Comparison of ENCODE assay signal across 9 mouse cellular contexts in genomic region chr15:25791660-25792353, GRCm38 (mm10). TPM values are rescaled to one million over a fixed set of nuclear protein-coding genes. Genes with fewer than 3 reads are reported as not detected.
DNase-seq lines count a peak whose midpoint lies in the region; ATAC-seq and TF ChIP-seq lines count a peak whose summit lies in the region.
"Had no signal": no experiment of that assay in that cellular context is flagged by ENCODE, and none has a peak within 500 bp of the region (broad histone marks: within the 10 kb centered on the region; RNA-seq: fewer than 3 reads in every experiment).

No protein-coding gene starts in this region.

- TF ChIP-seq CTCF in E14TG2a.4 (conservative IDR thresholded peaks at IDR 0.05; ENCODE audit: low read length): peak; percentile 54

- H3K4me2 ChIP-seq in heart, embryonic 14.5 days (ENCODE audit: low read length): no peak overlapping the region
- H3K4me2 ChIP-seq in heart, embryonic 11.5 days: no peak overlapping the region
- no peak overlapping the region for H3K4me2 ChIP-seq in forebrain, embryonic 12.5 days

- H3K9me3 ChIP-seq in heart, embryonic 14.5 days (ENCODE audit: control insufficient read depth, low read length): no peaks in the 10 kb centered on the region
- no peaks in the 10 kb centered on the region for H3K9me3 ChIP-seq in heart, embryonic 11.5 days (replicated peaks; ENCODE audit: control insufficient read depth, low read length)
- no peaks in the 10 kb centered on the region for H3K9me3 ChIP-seq in E14TG2a.4 (ENCODE audit: low read length)
- H3K9me3 ChIP-seq in forebrain, embryonic 12.5 days: no peaks in the 10 kb centered on the region

- H3K27ac ChIP-seq in heart, embryonic 14.5 days (replicated peaks in 1 of 2; ENCODE audit: control insufficient read depth in 1 of 2, insufficient read depth in 1 of 2, low read depth in 2 of 2, low read length in 2 of 2): no peak overlapping the region
- H3K27ac ChIP-seq in heart, embryonic 11.5 days (ENCODE audit: low read depth, low read length): no peak overlapping the region
- H3K27ac ChIP-seq in forebrain, embryonic 12.5 days: 0 out of 2 replicates have a peak overlapping the region, but pooled peaks have one; percentile 36

- no peaks in the 10 kb centered on the region for H3K27me3 ChIP-seq in heart, embryonic 14.5 days (ENCODE audit: control insufficient read depth, insufficient read depth, low read length)
- H3K27me3 ChIP-seq in heart, embryonic 11.5 days (ENCODE audit: control insufficient read depth, insufficient read depth, low read length): no peaks in the 10 kb centered on the region
- H3K27me3 ChIP-seq in E14TG2a.4 (ENCODE audit: insufficient read depth, low read length): no peaks in the 10 kb centered on the region
- no peaks in the 10 kb centered on the region for H3K27me3 ChIP-seq in forebrain, embryonic 12.5 days

- WGBS in heart, embryonic 14.5 days: 72% methylated on average over 8 of the region's 8 CpGs
- WGBS in heart, embryonic 11.5 days (ENCODE audit: insufficient replicate concordance): 71% methylated on average over 8 of the region's 8 CpGs
- 74% methylated on average over 8 of the region's 8 CpGs for WGBS in forebrain, embryonic 12.5 days

- no peaks in the 10 kb centered on the region for H3K4me1 ChIP-seq in heart, embryonic 14.5 days (ENCODE audit: control insufficient read depth in 2 of 2, insufficient read depth in 2 of 2, low read length in 2 of 2)
- H3K4me1 ChIP-seq in heart, embryonic 11.5 days (ENCODE audit: control insufficient read depth, insufficient read depth, low read length): no peaks in the 10 kb centered on the region
- peaks cover 73% of the 10 kb centered on the region for H3K4me1 ChIP-seq in E14TG2a.4 (replicated peaks; ENCODE audit: low read depth, low read length)
- 0 out of 2 replicates have a peak, but pooled peaks cover 2% of the 10 kb centered on the region for H3K4me1 ChIP-seq in forebrain, embryonic 12.5 days

- H3K36me3 ChIP-seq in heart, embryonic 14.5 days (ENCODE audit: control insufficient read depth, insufficient read depth, low read length): peaks cover 45% of the 10 kb centered on the region
- H3K36me3 ChIP-seq in heart, embryonic 11.5 days (ENCODE audit: control insufficient read depth, insufficient read depth, low read length): peaks cover 13% of the 10 kb centered on the region
- H3K36me3 ChIP-seq in E14TG2a.4 (ENCODE audit: insufficient read depth, low read length): peaks cover 96% of the 10 kb centered on the region
- peaks cover 89% of the 10 kb centered on the region for H3K36me3 ChIP-seq in forebrain, embryonic 12.5 days (replicated peaks)

- peak; percentile 35 for DNase-seq in lung, postnatal 14 days
- DNase-seq in right cerebral cortex, postnatal 36 days (ENCODE audit: low spot score in 2 of 2): no peak
- DNase-seq in left cerebral cortex, adult 8-10 months (ENCODE audit: low spot score in 2 of 2): no peak
- DNase-seq in cerebellum, adult 18-20 months: no peak

- H3K4me3 ChIP-seq in heart, embryonic 14.5 days (ENCODE audit: control insufficient read depth in 1 of 2, insufficient read depth in 1 of 2, low read depth in 1 of 2, low read length in 2 of 2): no peak overlapping the region
- no peak overlapping the region for H3K4me3 ChIP-seq in heart, embryonic 11.5 days (ENCODE audit: low read depth, low read length)
- H3K4me3 ChIP-seq in E14TG2a.4 (replicated peaks; ENCODE audit: low read length): no peak overlapping the region
- H3K4me3 ChIP-seq in forebrain, embryonic 12.5 days (replicated peaks): no peak overlapping the region
- H3K4me3 ChIP-seq: erythroblast, embryonic 14.5 days had no signal

- peak; percentile 68 for ATAC-seq in heart, embryonic 14.5 days (ENCODE audit: insufficient number of reproducible peaks, insufficient read depth, low FRiP score, low read depth)
- ATAC-seq in heart, embryonic 11.5 days (replicated peaks; ENCODE audit: insufficient number of reproducible peaks, low FRiP score, low TSS enrichment): no peak
- ATAC-seq in forebrain, embryonic 12.5 days (ENCODE audit: low FRiP score): peak; percentile 47; the same call in 1 of the 2 replicates

- H3K9ac ChIP-seq in heart, embryonic 14.5 days (ENCODE audit: low read length): no peak overlapping the region
- no peak overlapping the region for H3K9ac ChIP-seq in heart, embryonic 11.5 days (ENCODE audit: low read depth, low read length)
- H3K9ac ChIP-seq in forebrain, embryonic 12.5 days: no peak overlapping the region

RNA-seq across cellular contexts. Expression of gene Retreg1, which starts 51.2 kb away (rescaled TPM):
- polyA plus RNA-seq in heart, embryonic 14.5 days (2014; fragmentation: Nextera tagmentation; extraction: Ambion mirVana): 76.8 and 82.5 TPM in 2 replicates
- 47.2 and 48.4 TPM in 2 replicates for polyA plus RNA-seq in heart, embryonic 11.5 days (2014; fragmentation: Nextera tagmentation; extraction: Ambion mirVana)
- polyA plus RNA-seq in forebrain, embryonic 12.5 days (2016; fragmentation: Nextera tagmentation; extraction: Ambion mirVana): 2.8 and 3.7 TPM in 2 replicates
- 10 to 100 TPM; 37.9 to 40.2 (median 39.0) TPM for total RNA-seq in left cerebral cortex, adult 8-10 months (2022)
- polyA plus RNA-seq: erythroblast, embryonic 14.5 days had no signal

Comparison
In these comparisons a context has a peak if more than half of its experiments do, and no peak if none do; other contexts are left out.
1. RNA of gene Retreg1, which starts 51.2 kb away (polyA plus RNA-seq): 76.8 to 82.5 TPM in heart, embryonic 14.5 days and 47.2 to 48.4 TPM in heart, embryonic 11.5 days; 2.8 to 3.7 TPM in forebrain, embryonic 12.5 days; every median in the first group is over 10 times any median in the second.